Mouse (Mus musculus) small intestine, adult 2 months (tissue): ENCODE results near the gene Cd247.

ENCODE experiments used
- CTCF ChIP-seq: fragments of 200-500 bp; IDR thresholded peaks from 2 replicates; pipeline ENCODE4 v1.5.1; 2012; ENCODE audit warnings: low read depth, mild to moderate bottlenecking, control low read depth, inconsistent platforms, low read length, moderate library complexity, mixed read lengths; ENCODE audit not compliant: insufficient replicate concordance, insufficient read length; ENCODE audit errors: extremely low read depth
- POLR2A ChIP-seq: fragments of 200-500 bp; IDR thresholded peaks from 2 replicates; pipeline ENCODE4 v1.6.1; 2012; ENCODE audit warnings: low read depth, mild to moderate bottlenecking, control low read depth, inconsistent platforms, low read length, moderate library complexity

GRCm38 (mm10) chr1:165754205-165754604, 34.3 kb upstream of the Cd247 start:
- TF ChIP-seq CTCF (no peak), POLR2A (no peak)
